In genomic region chr11:110198882-110199281, GRCm38 (mm10) we compare ENCODE assay signal across 24 mouse cellular contexts. TPM values are rescaled to one million over a fixed set of nuclear protein-coding genes. Genes with fewer than 3 reads are reported as not detected.
A peak's percentile ranks its signal among the peaks of the same experiment; 100 is the strongest.
DNase-seq lines count a peak whose midpoint lies in the region; ATAC-seq and TF ChIP-seq lines count a peak whose summit lies in the region.
"Had no signal": no experiment of that assay in that cellular context is flagged by ENCODE, and none has a peak within 500 bp of the region (broad histone marks: within the 10 kb centered on the region; RNA-seq: fewer than 3 reads in every experiment).

No protein-coding gene starts in this region.

- TF ChIP-seq EP300 in liver, postnatal 0 days (IDR thresholded peaks at IDR 0.05; ENCODE audit: low read depth) = no peak

- no peak for ATAC-seq in liver, embryonic 11.5 days (replicated peaks; ENCODE audit: low FRiP score)
- ATAC-seq in liver, embryonic 16.5 days (ENCODE audit: low read depth) = peak; percentile 51; the same call in 1 of the 2 replicates
- ATAC-seq in liver, embryonic 12.5 days = no peak
- peak; percentile 62; the same call in 1 of the 2 replicates for ATAC-seq in liver, postnatal 0 days
- ATAC-seq: activated CD4-positive, CD25-positive, alpha-beta regulatory T cell, adult 4 months; CD4-positive, CD25-positive, alpha-beta regulatory T cell, adult 4 months; Patski had no signal

- TF ChIP-seq CTCF in liver, adult 2 months (IDR thresholded peaks at IDR 0.05; ENCODE audit: low read depth, low read length) = no peak
- no peak for TF ChIP-seq CTCF in liver, postnatal 0 days (IDR thresholded peaks at IDR 0.05; ENCODE audit: low read depth)

- H3K9ac ChIP-seq in liver, adult 2 months (ENCODE audit: low read depth, low read length) = no peak overlapping the region
- no peak overlapping the region for H3K9ac ChIP-seq in liver, embryonic 11.5 days (ENCODE audit: low read depth, low read length)
- H3K9ac ChIP-seq in liver, embryonic 16.5 days (ENCODE audit: low read depth, low read length) = no peak overlapping the region
- H3K9ac ChIP-seq in liver, embryonic 12.5 days = no peak overlapping the region
- H3K9ac ChIP-seq in liver, postnatal 0 days (replicated peaks) = no peak overlapping the region

- no peak overlapping the region for H3K4me3 ChIP-seq in liver, adult 2 months (ENCODE audit: insufficient read depth, low read depth, low read length)
- H3K4me3 ChIP-seq in liver, embryonic 11.5 days (ENCODE audit: low read depth, low read length) = no peak overlapping the region
- no peak overlapping the region for H3K4me3 ChIP-seq in liver, embryonic 16.5 days (ENCODE audit: low read depth, low read length)
- H3K4me3 ChIP-seq in liver, embryonic 12.5 days = no peak overlapping the region
- no peak overlapping the region for H3K4me3 ChIP-seq in liver, postnatal 0 days (ENCODE audit: low read depth, low read length)

- H3K4me2 ChIP-seq in liver, embryonic 11.5 days = no peak overlapping the region
- H3K4me2 ChIP-seq in liver, embryonic 16.5 days (ENCODE audit: low read depth, low read length) = no peak overlapping the region
- no peak overlapping the region for H3K4me2 ChIP-seq in liver, embryonic 12.5 days
- no peak overlapping the region for H3K4me2 ChIP-seq in liver, postnatal 0 days (ENCODE audit: low read depth, low read length)

- H3K79me2 ChIP-seq in liver, adult 2 months (ENCODE audit: control insufficient read depth, insufficient read depth, low read length) = no peaks in the 10 kb centered on the region

- peak overlapping the region; percentile 41 for H3K27ac ChIP-seq in liver, adult 2 months (replicated peaks; ENCODE audit: insufficient read depth, low read depth, low read length)
- H3K27ac ChIP-seq in liver, embryonic 11.5 days (ENCODE audit: low read depth, low read length) = no peak overlapping the region
- H3K27ac ChIP-seq in liver, embryonic 16.5 days (ENCODE audit: low read length) = no peak overlapping the region
- no peak overlapping the region for H3K27ac ChIP-seq in liver, embryonic 12.5 days
- no peak overlapping the region for H3K27ac ChIP-seq in liver, postnatal 0 days (ENCODE audit: low read depth)

- WGBS in liver, adult 2 months = 41% methylated on average over 3 of the region's 3 CpGs
- 73% methylated on average over 3 of the region's 3 CpGs for WGBS in liver, embryonic 11.5 days
- 57% methylated on average over 3 of the region's 3 CpGs for WGBS in liver, embryonic 16.5 days (ENCODE audit: insufficient replicate concordance)
- 51% methylated on average over 3 of the region's 3 CpGs for WGBS in liver, embryonic 12.5 days (ENCODE audit: insufficient replicate concordance)
- WGBS in liver, postnatal 0 days (ENCODE audit: insufficient replicate concordance) = 66% methylated on average over 3 of the region's 3 CpGs

- no peak for TF ChIP-seq POLR2A in liver, adult 2 months (IDR thresholded peaks at IDR 0.05; ENCODE audit: extremely low read depth, insufficient read depth, low read length)

- peaks cover 63% of the 10 kb centered on the region for H3K36me3 ChIP-seq in liver, adult 2 months (ENCODE audit: control insufficient read depth, insufficient read depth, low read length)
- no peaks in the 10 kb centered on the region for H3K36me3 ChIP-seq in liver, embryonic 11.5 days (ENCODE audit: control insufficient read depth, insufficient read depth, low read length)
- no peaks in the 10 kb centered on the region for H3K36me3 ChIP-seq in liver, embryonic 16.5 days (ENCODE audit: control insufficient read depth, insufficient read depth)
- H3K36me3 ChIP-seq in liver, embryonic 12.5 days = no peaks in the 10 kb centered on the region
- peaks cover 7% of the 10 kb centered on the region; the same call in 1 of the 2 replicates for H3K36me3 ChIP-seq in liver, postnatal 0 days (replicated peaks; ENCODE audit: insufficient read depth, low read length)
- H3K36me3 ChIP-seq: G1E had no signal

- H3K9me3 ChIP-seq in liver, embryonic 11.5 days (ENCODE audit: control insufficient read depth, low read length) = no peaks in the 10 kb centered on the region
- no peaks in the 10 kb centered on the region for H3K9me3 ChIP-seq in liver, embryonic 16.5 days (replicated peaks; ENCODE audit: control insufficient read depth, low read length)
- no peaks in the 10 kb centered on the region for H3K9me3 ChIP-seq in liver, embryonic 12.5 days (replicated peaks)
- H3K9me3 ChIP-seq in liver, postnatal 0 days (ENCODE audit: low read length) = no peaks in the 10 kb centered on the region

- peaks cover 10% of the 10 kb centered on the region for H3K4me1 ChIP-seq in liver, adult 2 months (ENCODE audit: control insufficient read depth, insufficient read depth, low read length)
- no peaks in the 10 kb centered on the region for H3K4me1 ChIP-seq in liver, embryonic 11.5 days (replicated peaks; ENCODE audit: control insufficient read depth, insufficient read depth, low read length)
- H3K4me1 ChIP-seq in liver, embryonic 16.5 days (ENCODE audit: control insufficient read depth, low read depth, low read length) = no peaks in the 10 kb centered on the region
- H3K4me1 ChIP-seq in liver, embryonic 12.5 days = no peaks in the 10 kb centered on the region
- no peaks in the 10 kb centered on the region for H3K4me1 ChIP-seq in liver, postnatal 0 days (ENCODE audit: insufficient read depth)

- no peaks in the 10 kb centered on the region for H3K27me3 ChIP-seq in liver, adult 2 months (ENCODE audit: control insufficient read depth, insufficient read depth, low read length)
- no peaks in the 10 kb centered on the region for H3K27me3 ChIP-seq in liver, embryonic 11.5 days (replicated peaks; ENCODE audit: control insufficient read depth, insufficient read depth, low read length)
- no peaks in the 10 kb centered on the region for H3K27me3 ChIP-seq in liver, embryonic 16.5 days (ENCODE audit: control insufficient read depth, insufficient read depth, low read depth, low read length)
- no peaks in the 10 kb centered on the region for H3K27me3 ChIP-seq in liver, embryonic 12.5 days (replicated peaks)
- no peaks in the 10 kb centered on the region for H3K27me3 ChIP-seq in liver, postnatal 0 days (ENCODE audit: insufficient read depth, low read length)
- H3K27me3 ChIP-seq: CH12.LX had no signal

- DNase-seq in adrenal gland, adult 2 months = peak; percentile 11
- DNase-seq in adrenal gland, postnatal 36 days = no peak
- peak; percentile 91 for DNase-seq in liver, adult 2 months (ENCODE audit: extremely low read depth, low read depth, low spot score)
- DNase-seq in liver, embryonic 11.5 days (ENCODE audit: low spot score) = no peak
- no peak for DNase-seq in liver, postnatal 0 days
- DNase-seq in liver = no peak
- DNase-seq: adrenal gland, adult 8-10 months; adrenal gland, postnatal 10 days; adrenal gland, postnatal 14 days; adrenal gland, postnatal 25 days; B cell, adult 2 months; cerebellum, adult 11 months; cerebellum, adult 11-12 months; cerebellum, adult 18-20 months; cerebellum, adult 2 months had no signal

RNA-seq across cellular contexts. Expression of gene Abca9, which starts 30.9 kb away (rescaled TPM):
- total RNA-seq in adrenal gland, adult 2 months (2021) = 10 to 100 TPM; 19.0 to 21.3 TPM
- polyA plus RNA-seq in adrenal gland, adult 2 months (2012; rRNA removed) = 0.42 TPM in 2 replicates
- total RNA-seq in adrenal gland, postnatal 36 days (2021) = 10 to 100 TPM; 18.7 to 19.9 TPM
- 3.6 and 4.1 TPM in 2 replicates for total RNA-seq in liver, adult 2 months (2014; rRNA removed)
- polyA plus RNA-seq in liver, adult 2 months (2012; rRNA removed) = 0.34 and 0.43 TPM in 2 replicates
- 0.83 and 0.84 TPM in 2 replicates for polyA plus RNA-seq in liver, embryonic 11.5 days (2014; fragmentation: Nextera tagmentation; extraction: Ambion mirVana)
- 1.3 and 1.5 TPM in 2 replicates for polyA plus RNA-seq in liver, embryonic 16.5 days (2015; fragmentation: Nextera tagmentation; extraction: Ambion mirVana)
- polyA plus RNA-seq in liver, embryonic 12.5 days (2016; fragmentation: Nextera tagmentation; extraction: Ambion mirVana) = 0.52 and 0.73 TPM in 2 replicates
- polyA plus RNA-seq in liver, postnatal 0 days (2015; fragmentation: Nextera tagmentation; extraction: Ambion mirVana) = 0.80 and 0.88 TPM in 2 replicates
- total RNA-seq: MEL had no signal
- polyA plus RNA-seq: activated CD4-positive, CD25-positive, alpha-beta regulatory T cell, adult 4 months; C2C12; CD4-positive, CD25-positive, alpha-beta regulatory T cell, adult 4 months; G1E had no signal

RNA-seq across cellular contexts. Expression of gene Abca6, which starts 52.7 kb away (rescaled TPM):
- total RNA-seq in adrenal gland, adult 2 months (2021) = 1 to 10 TPM; 2.1 to 3.5 TPM
- polyA plus RNA-seq in adrenal gland, adult 2 months (2012; rRNA removed) = 0.11 and 0.15 TPM in 2 replicates
- total RNA-seq in adrenal gland, postnatal 36 days (2021) = 1 to 10 TPM; 2.9 to 3.5 TPM
- 285 and 296 TPM in 2 replicates for total RNA-seq in liver, adult 2 months (2014; rRNA removed)
- polyA plus RNA-seq in liver, adult 2 months (2012; rRNA removed) = 20.9 and 24.9 TPM in 2 replicates
- 3.5 and 4.5 TPM in 2 replicates for polyA plus RNA-seq in liver, embryonic 11.5 days (2014; fragmentation: Nextera tagmentation; extraction: Ambion mirVana)
- polyA plus RNA-seq in liver, embryonic 16.5 days (2015; fragmentation: Nextera tagmentation; extraction: Ambion mirVana) = 8.2 and 10.7 TPM in 2 replicates
- polyA plus RNA-seq in liver, embryonic 12.5 days (2016; fragmentation: Nextera tagmentation; extraction: Ambion mirVana) = 3.3 TPM in 2 replicates
- polyA plus RNA-seq in liver, postnatal 0 days (2015; fragmentation: Nextera tagmentation; extraction: Ambion mirVana) = 38.6 and 42.1 TPM in 2 replicates
- total RNA-seq: G1E, MEL had no signal
- polyA plus RNA-seq: activated CD4-positive, CD25-positive, alpha-beta regulatory T cell, adult 4 months; C2C12; CD4-positive, CD25-positive, alpha-beta regulatory T cell, adult 4 months; G1E; Patski had no signal

Comparison
In these comparisons a context has a peak if more than half of its experiments do, and no peak if none do; other contexts are left out.
1. DNase-seq: peak in adrenal gland, adult 2 months (single experiment) and liver, adult 2 months (single experiment); none in adrenal gland, postnatal 36 days (0 of 2), liver, embryonic 11.5 days (single experiment), liver, postnatal 0 days (single experiment) and liver (single experiment).
2. ATAC-seq: peak in liver, embryonic 16.5 days (single experiment) and liver, postnatal 0 days (single experiment); none in liver, embryonic 11.5 days (single experiment) and liver, embryonic 12.5 days (single experiment).